In the genomic region with DNA sequence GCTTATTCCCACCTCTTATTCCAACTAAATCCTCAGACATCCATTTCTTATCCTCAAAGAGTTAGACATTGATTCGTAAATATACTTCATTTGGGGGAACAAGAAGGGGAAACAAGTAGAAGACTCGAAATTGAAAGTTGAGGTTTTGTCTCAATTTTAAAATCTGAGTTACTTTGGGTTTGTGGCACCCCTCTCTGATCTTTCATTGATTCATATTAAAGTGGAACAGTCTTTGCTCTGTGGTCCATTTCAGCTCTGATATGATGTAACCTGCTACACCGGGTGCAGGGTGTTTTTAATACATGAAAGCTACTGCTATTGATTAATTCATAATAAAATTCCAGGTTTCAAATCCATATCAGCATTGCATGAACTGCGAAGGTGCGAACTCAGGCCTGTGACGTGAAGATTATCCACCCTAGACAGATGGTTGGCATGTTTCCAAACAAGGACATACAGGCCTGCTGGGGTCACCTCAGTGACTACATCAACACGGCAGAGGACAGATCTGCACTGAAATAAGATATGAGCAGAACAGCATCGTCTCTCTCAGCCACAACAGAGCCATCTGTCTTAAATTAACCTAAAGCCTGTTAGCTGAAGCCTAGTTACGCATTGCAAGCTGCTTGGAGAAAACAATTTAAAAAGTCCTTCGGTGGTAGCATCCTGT, we compare ENCODE assay signal across 12 mouse cellular contexts.
DNase-seq lines count a peak whose midpoint lies in the region; ATAC-seq lines count a peak whose summit lies in the region.
"Had no signal": no experiment of that assay in that cellular context is flagged by ENCODE, and none has a peak within 500 bp of the region (broad histone marks: within the 10 kb centered on the region; RNA-seq: fewer than 3 reads in every experiment).

No protein-coding gene starts in this region.

- no peak overlapping the region for H3K27ac ChIP-seq in forebrain, embryonic 12.5 days
- no peak overlapping the region for H3K27ac ChIP-seq in forebrain, embryonic 10.5 days
- H3K27ac ChIP-seq in embryonic facial prominence, embryonic 14.5 days (replicated peaks; ENCODE audit: low read depth, low read length) = no peak overlapping the region
- H3K27ac ChIP-seq in midbrain, embryonic 14.5 days (replicated peaks; ENCODE audit: low read depth, low read length) = no peak overlapping the region
- no peak overlapping the region for H3K27ac ChIP-seq in kidney, embryonic 15.5 days
- H3K27ac ChIP-seq: embryonic facial prominence, embryonic 15.5 days; liver, embryonic 15.5 days had no signal

- no peaks in the 10 kb centered on the region for H3K4me1 ChIP-seq in forebrain, embryonic 12.5 days
- no peaks in the 10 kb centered on the region for H3K4me1 ChIP-seq in forebrain, embryonic 10.5 days
- H3K4me1 ChIP-seq in embryonic facial prominence, embryonic 14.5 days (ENCODE audit: control insufficient read depth, insufficient read depth, low read length) = no peaks in the 10 kb centered on the region
- H3K4me1 ChIP-seq in midbrain, embryonic 14.5 days (ENCODE audit: control insufficient read depth, insufficient read depth, low read length) = no peaks in the 10 kb centered on the region
- no peaks in the 10 kb centered on the region for H3K4me1 ChIP-seq in kidney, embryonic 15.5 days
- H3K4me1 ChIP-seq: embryonic facial prominence, embryonic 15.5 days; liver, embryonic 15.5 days; megakaryocyte, embryonic 14.5 days had no signal

- H3K27me3 ChIP-seq in forebrain, embryonic 12.5 days = no peaks in the 10 kb centered on the region
- no peaks in the 10 kb centered on the region for H3K27me3 ChIP-seq in forebrain, embryonic 10.5 days (ENCODE audit: poor library complexity, severe bottlenecking)
- no peaks in the 10 kb centered on the region for H3K27me3 ChIP-seq in embryonic facial prominence, embryonic 14.5 days (replicated peaks; ENCODE audit: control insufficient read depth, insufficient read depth, low read length)
- H3K27me3 ChIP-seq in midbrain, embryonic 14.5 days (ENCODE audit: control insufficient read depth, insufficient read depth, low read length) = no peaks in the 10 kb centered on the region
- no peaks in the 10 kb centered on the region for H3K27me3 ChIP-seq in kidney, embryonic 15.5 days
- H3K27me3 ChIP-seq: embryonic facial prominence, embryonic 15.5 days; liver, embryonic 15.5 days; megakaryocyte, embryonic 14.5 days had no signal

- no peak overlapping the region for H3K4me3 ChIP-seq in forebrain, embryonic 12.5 days (replicated peaks)
- H3K4me3 ChIP-seq in forebrain, embryonic 10.5 days = no peak overlapping the region
- H3K4me3 ChIP-seq in embryonic facial prominence, embryonic 14.5 days (ENCODE audit: low read depth, low read length) = no peak overlapping the region
- H3K4me3 ChIP-seq in midbrain, embryonic 14.5 days (replicated peaks; ENCODE audit: low read depth, low read length) = no peak overlapping the region
- H3K4me3 ChIP-seq in kidney, embryonic 15.5 days (replicated peaks) = no peak overlapping the region
- H3K4me3 ChIP-seq: embryonic facial prominence, embryonic 15.5 days; liver, embryonic 15.5 days; megakaryocyte, embryonic 14.5 days had no signal

- ATAC-seq in forebrain, embryonic 12.5 days (ENCODE audit: low FRiP score) = peak; percentile 76
- peak; percentile 53 for ATAC-seq in CD4-positive, CD25-positive, alpha-beta regulatory T cell, adult 4 months
- peak; percentile 78 for ATAC-seq in embryonic facial prominence, embryonic 14.5 days (ENCODE audit: low read depth)
- ATAC-seq in midbrain, embryonic 14.5 days (ENCODE audit: low FRiP score, low TSS enrichment) = 0 out of 2 replicates have a peak, but pooled peaks have one; percentile 32
- ATAC-seq in kidney, embryonic 15.5 days (replicated peaks; ENCODE audit: low FRiP score) = no peak

- no peaks in the 10 kb centered on the region for H3K9me3 ChIP-seq in forebrain, embryonic 12.5 days
- no peaks in the 10 kb centered on the region for H3K9me3 ChIP-seq in forebrain, embryonic 10.5 days
- H3K9me3 ChIP-seq in embryonic facial prominence, embryonic 14.5 days (ENCODE audit: control insufficient read depth, low read length) = no peaks in the 10 kb centered on the region
- no peaks in the 10 kb centered on the region for H3K9me3 ChIP-seq in midbrain, embryonic 14.5 days (ENCODE audit: control insufficient read depth, low read length)
- no peaks in the 10 kb centered on the region for H3K9me3 ChIP-seq in kidney, embryonic 15.5 days (replicated peaks)
- H3K9me3 ChIP-seq: embryonic facial prominence, embryonic 15.5 days; liver, embryonic 15.5 days; megakaryocyte, embryonic 14.5 days had no signal

- no peak overlapping the region for H3K4me2 ChIP-seq in forebrain, embryonic 12.5 days
- H3K4me2 ChIP-seq in embryonic facial prominence, embryonic 14.5 days (ENCODE audit: low read depth, low read length) = no peak overlapping the region
- no peak overlapping the region for H3K4me2 ChIP-seq in midbrain, embryonic 14.5 days (ENCODE audit: low read length)
- H3K4me2 ChIP-seq in kidney, embryonic 15.5 days = no peak overlapping the region
- H3K4me2 ChIP-seq: embryonic facial prominence, embryonic 15.5 days; liver, embryonic 15.5 days had no signal

- 71% methylated on average over 10 of the region's 10 CpGs for WGBS in forebrain, embryonic 12.5 days
- 61% methylated on average over 10 of the region's 10 CpGs for WGBS in forebrain, embryonic 10.5 days
- WGBS in embryonic facial prominence, embryonic 14.5 days = 32% methylated on average over 10 of the region's 10 CpGs
- 57% methylated on average over 10 of the region's 10 CpGs for WGBS in midbrain, embryonic 14.5 days
- 55% methylated on average over 10 of the region's 10 CpGs for WGBS in kidney, embryonic 15.5 days

- DNase-seq in forebrain, embryonic 10.5 days (ENCODE audit: extremely low spot score, low spot score) = no peak
- peak; percentile 48 for DNase-seq in embryonic facial prominence, embryonic 14.5 days (ENCODE audit: low spot score)
- peak; percentile 31 for DNase-seq in midbrain, embryonic 14.5 days
- DNase-seq in gastrocnemius, adult 18-20 months (ENCODE audit: low spot score) = no peak
- no peak for DNase-seq in heart, adult 11 months
- DNase-seq: thymus, postnatal 4 days had no signal

- no peak overlapping the region for H3K9ac ChIP-seq in forebrain, embryonic 12.5 days
- H3K9ac ChIP-seq in embryonic facial prominence, embryonic 14.5 days (ENCODE audit: low read depth, low read length) = no peak overlapping the region
- no peak overlapping the region for H3K9ac ChIP-seq in midbrain, embryonic 14.5 days (replicated peaks; ENCODE audit: low read length)
- no peak overlapping the region for H3K9ac ChIP-seq in kidney, embryonic 15.5 days
- H3K9ac ChIP-seq: embryonic facial prominence, embryonic 15.5 days; liver, embryonic 15.5 days had no signal

- no peaks in the 10 kb centered on the region for H3K36me3 ChIP-seq in forebrain, embryonic 12.5 days (replicated peaks)
- no peaks in the 10 kb centered on the region for H3K36me3 ChIP-seq in forebrain, embryonic 10.5 days (replicated peaks)
- H3K36me3 ChIP-seq in embryonic facial prominence, embryonic 14.5 days (ENCODE audit: control insufficient read depth, insufficient read depth, low read length) = no peaks in the 10 kb centered on the region
- no peaks in the 10 kb centered on the region for H3K36me3 ChIP-seq in midbrain, embryonic 14.5 days (ENCODE audit: control insufficient read depth, insufficient read depth, low read length)
- H3K36me3 ChIP-seq in kidney, embryonic 15.5 days = no peaks in the 10 kb centered on the region
- H3K36me3 ChIP-seq: embryonic facial prominence, embryonic 15.5 days; liver, embryonic 15.5 days had no signal

Comparison
In these comparisons a context has a peak if more than half of its experiments do, and no peak if none do; other contexts are left out.
1. DNase-seq: peak in embryonic facial prominence, embryonic 14.5 days (single experiment) and midbrain, embryonic 14.5 days (single experiment); none in forebrain, embryonic 10.5 days (single experiment), gastrocnemius, adult 18-20 months (single experiment) and heart, adult 11 months (single experiment).